Comparison of ENCODE assay signal across 9 mouse cellular contexts in the genomic region with DNA sequence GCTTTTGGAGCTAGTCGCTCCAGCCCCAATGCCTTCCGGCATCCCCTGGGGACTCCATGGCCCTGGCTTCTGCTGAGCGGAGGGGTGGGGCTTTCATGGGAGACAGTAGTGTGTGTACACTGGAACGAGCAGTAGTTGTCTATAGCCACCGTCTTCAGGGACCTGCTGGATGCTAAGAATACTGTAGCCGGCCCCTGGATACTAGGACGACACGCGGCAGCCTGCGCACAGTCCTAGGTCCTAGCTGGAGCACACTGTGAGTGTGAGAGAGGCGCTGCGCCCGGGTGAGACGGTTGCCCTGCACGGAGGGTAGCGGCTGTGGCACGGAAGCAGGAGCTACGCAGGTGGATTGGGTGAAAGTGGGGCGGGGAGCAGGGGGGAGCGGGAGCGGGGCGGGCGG. TPM values are rescaled to one million over a fixed set of nuclear protein-coding genes. Genes with fewer than 3 reads are reported as not detected.
DNase-seq lines count a peak whose midpoint lies in the region; ATAC-seq and TF ChIP-seq lines count a peak whose summit lies in the region.
"Had no signal": no experiment of that assay in that cellular context is flagged by ENCODE, and none has a peak within 500 bp of the region (broad histone marks: within the 10 kb centered on the region; RNA-seq: fewer than 3 reads in every experiment).

A gene (plus strand): TSS at position 97 of the 400 bp plus-strand sequence.

- peaks cover 1% of the 10 kb centered on the region for H3K4me1 ChIP-seq in heart, adult 2 months (ENCODE audit: control insufficient read depth, insufficient read depth, low read length)
- H3K4me1 ChIP-seq in embryonic facial prominence, embryonic 11.5 days (ENCODE audit: control insufficient read depth, insufficient read depth, low read length) = peaks cover 5% of the 10 kb centered on the region
- H3K4me1 ChIP-seq in intestine, embryonic 16.5 days (ENCODE audit: control insufficient read depth, insufficient read depth, low read length) = peaks cover 15% of the 10 kb centered on the region
- peaks cover 14% of the 10 kb centered on the region for H3K4me1 ChIP-seq in neural tube, embryonic 14.5 days (ENCODE audit: control insufficient read depth, insufficient read depth, low read length)

- 0 out of 2 replicates have a peak, but pooled peaks cover 1% of the 10 kb centered on the region for H3K27me3 ChIP-seq in heart, adult 2 months (ENCODE audit: control insufficient read depth, insufficient read depth, low read length)
- H3K27me3 ChIP-seq in embryonic facial prominence, embryonic 11.5 days (ENCODE audit: control insufficient read depth, insufficient read depth, low read length) = peaks cover 11% of the 10 kb centered on the region
- peaks cover 3% of the 10 kb centered on the region; the same call in 1 of the 2 replicates for H3K27me3 ChIP-seq in intestine, embryonic 16.5 days (replicated peaks; ENCODE audit: control insufficient read depth, insufficient read depth, low read length)
- H3K27me3 ChIP-seq in neural tube, embryonic 14.5 days (ENCODE audit: control insufficient read depth, insufficient read depth, low read length) = 0 out of 2 replicates have a peak, but pooled peaks cover 2% of the 10 kb centered on the region

- DNase-seq in heart, adult 2 months = peak; percentile 27 to 42
- DNase-seq in heart, postnatal 14 days = no peak
- no peak for DNase-seq in embryonic facial prominence, embryonic 11.5 days (ENCODE audit: low spot score)
- no peak for DNase-seq in left cerebral cortex, adult 9 months (ENCODE audit: low spot score in 2 of 2)
- DNase-seq in urinary bladder, adult 2 months (ENCODE audit: low spot score) = no peak
- DNase-seq: right cerebral cortex, postnatal 25 days had no signal

- no peak for TF ChIP-seq CTCF in heart, adult 2 months (IDR thresholded peaks at IDR 0.05)

- H3K36me3 ChIP-seq in heart, adult 2 months (ENCODE audit: control insufficient read depth, insufficient read depth, low read length) = no peaks in the 10 kb centered on the region
- no peaks in the 10 kb centered on the region for H3K36me3 ChIP-seq in embryonic facial prominence, embryonic 11.5 days (replicated peaks; ENCODE audit: control insufficient read depth, insufficient read depth, low read depth, low read length)
- H3K36me3 ChIP-seq in intestine, embryonic 16.5 days (ENCODE audit: control insufficient read depth, insufficient read depth, low read length) = no peaks in the 10 kb centered on the region
- no peaks in the 10 kb centered on the region for H3K36me3 ChIP-seq in neural tube, embryonic 14.5 days (ENCODE audit: control insufficient read depth, insufficient read depth, low read length)

- ATAC-seq in embryonic facial prominence, embryonic 11.5 days (replicated peaks; ENCODE audit: insufficient number of reproducible peaks, low FRiP score, low TSS enrichment, low read depth) = no peak
- ATAC-seq in intestine, embryonic 16.5 days = no peak
- no peak for ATAC-seq in neural tube, embryonic 14.5 days (ENCODE audit: low read depth)
- ATAC-seq in frontal cortex, adult (ENCODE audit: low TSS enrichment) = no peak; the same call in 1 of the 2 replicates

- TF ChIP-seq EP300 in heart, adult 2 months (IDR thresholded peaks at IDR 0.05; ENCODE audit: insufficient read depth, low read depth, low read length) = no peak

- H3K4me3 ChIP-seq in heart, adult 2 months = no peak within 1 kb of the TSS
- H3K4me3 ChIP-seq in embryonic facial prominence, embryonic 11.5 days (ENCODE audit: low read depth, low read length) = peak within 1 kb of the TSS; percentile 18
- H3K4me3 ChIP-seq in intestine, embryonic 16.5 days (ENCODE audit: low read length) = peak within 1 kb of the TSS; percentile 32
- peak within 1 kb of the TSS; percentile 20; the same call in 1 of the 2 replicates for H3K4me3 ChIP-seq in neural tube, embryonic 14.5 days (ENCODE audit: low read depth, low read length)

- H3K79me2 ChIP-seq in heart, adult 2 months (replicated peaks; ENCODE audit: control insufficient read depth, insufficient read depth, low read length) = no peaks in the 10 kb centered on the region

- 0 out of 2 replicates have a peak within 1 kb of the TSS, but pooled peaks have one; percentile 37 for H3K9ac ChIP-seq in heart, adult 2 months (ENCODE audit: low read depth, low read length)
- peak within 1 kb of the TSS; percentile 18; the same call in 1 of the 2 replicates for H3K9ac ChIP-seq in embryonic facial prominence, embryonic 11.5 days (replicated peaks; ENCODE audit: low read length)
- peak within 1 kb of the TSS; percentile 61 for H3K9ac ChIP-seq in intestine, embryonic 16.5 days (ENCODE audit: low read depth, low read length)
- peak within 1 kb of the TSS; percentile 29; the same call in 1 of the 2 replicates for H3K9ac ChIP-seq in neural tube, embryonic 14.5 days (replicated peaks; ENCODE audit: low read depth, low read length)

- no peak within 1 kb of the TSS for H3K27ac ChIP-seq in heart, adult 2 months
- H3K27ac ChIP-seq in embryonic facial prominence, embryonic 11.5 days (replicated peaks; ENCODE audit: low read depth, low read length) = no peak within 1 kb of the TSS
- no peak within 1 kb of the TSS for H3K27ac ChIP-seq in intestine, embryonic 16.5 days (ENCODE audit: low read length)
- no peak within 1 kb of the TSS for H3K27ac ChIP-seq in neural tube, embryonic 14.5 days (ENCODE audit: low read depth, low read length)

- intact Hi-C loops in heart, adult 2 months (cut with DNase I) = loop anchor here (5.0 kb wide), 1 partner anchor 290 kb away; no protein-coding TSS in a partner anchor
- intact Hi-C loops in heart, postnatal 14 days (cut with DNase I) = loop anchor here (5.0 to 10.0 kb wide), 3 partner anchors 150 to 398 kb away; a partner anchor contains a TSS

- H3K4me2 ChIP-seq in embryonic facial prominence, embryonic 11.5 days (ENCODE audit: low read depth, low read length) = peak within 1 kb of the TSS; percentile 40
- peak within 1 kb of the TSS; percentile 57 for H3K4me2 ChIP-seq in intestine, embryonic 16.5 days (ENCODE audit: low read depth, low read length)
- peak within 1 kb of the TSS; percentile 51 for H3K4me2 ChIP-seq in neural tube, embryonic 14.5 days (ENCODE audit: low read depth, low read length)

- H3K9me3 ChIP-seq in embryonic facial prominence, embryonic 11.5 days (replicated peaks; ENCODE audit: control insufficient read depth, low read length) = no peaks in the 10 kb centered on the region
- H3K9me3 ChIP-seq in intestine, embryonic 16.5 days (ENCODE audit: control insufficient read depth, low read length) = no peaks in the 10 kb centered on the region
- H3K9me3 ChIP-seq in neural tube, embryonic 14.5 days (ENCODE audit: control insufficient read depth, low read length) = no peaks in the 10 kb centered on the region

- 3% methylated on average over 23 of the region's 23 CpGs for WGBS in heart, adult 2 months
- 4% methylated on average over 23 of the region's 23 CpGs for WGBS in embryonic facial prominence, embryonic 11.5 days
- 4% methylated on average over 23 of the region's 23 CpGs for WGBS in intestine, embryonic 16.5 days
- 3% methylated on average over 23 of the region's 23 CpGs for WGBS in neural tube, embryonic 14.5 days

- TF ChIP-seq POLR2A in heart, adult 2 months (IDR thresholded peaks at IDR 0.05; ENCODE audit: insufficient read depth, low read depth, low read length) = no peak

RNA-seq across cellular contexts. Expression of the gene that starts here (rescaled TPM):
- total RNA-seq in heart, adult 2 months (2021) = under 1 TPM; 0.10 to 0.34 TPM
- polyA plus RNA-seq in heart, adult 2 months (2012; rRNA removed) = 0.72 and 0.73 TPM in 2 replicates
- under 1 TPM; 0.80 to 0.81 TPM for total RNA-seq in heart, postnatal 14 days (2021)
- polyA plus RNA-seq in embryonic facial prominence, embryonic 11.5 days (2014; fragmentation: Nextera tagmentation; extraction: Ambion mirVana) = 0.15 TPM in 1 of 2 replicates, not detected in the other
- polyA plus RNA-seq in intestine, embryonic 16.5 days (2015; fragmentation: Nextera tagmentation; extraction: Ambion mirVana) = 17.1 and 22.7 TPM in 2 replicates
- polyA plus RNA-seq in neural tube, embryonic 14.5 days (2014; fragmentation: Nextera tagmentation; extraction: Ambion mirVana) = 0.19 and 0.45 TPM in 2 replicates
- 0.04 TPM in 2 replicates for polyA plus RNA-seq in urinary bladder, adult 2 months (2012; rRNA removed)

Comparison
In these comparisons a context has a peak if more than half of its experiments do, and no peak if none do; other contexts are left out.
1. RNA of the gene that starts here (polyA plus RNA-seq): 17.1 to 22.7 TPM in intestine, embryonic 16.5 days; 0.72 to 0.73 TPM in heart, adult 2 months, 0.19 to 0.45 TPM in neural tube, embryonic 14.5 days, 0.15 TPM in embryonic facial prominence, embryonic 11.5 days and 0.04 TPM in urinary bladder, adult 2 months; every median in the first group is over 10 times any median in the second.
2. Peak in DNase-seq and H3K9ac ChIP-seq in heart, adult 2 months; RNA of the gene not detected or under 1 TPM.
3. Peak in every context shown above with its lines, with median percentiles within 50 percentile points of each other: H3K9ac ChIP-seq and H3K4me2 ChIP-seq.